8 mouse cellular contexts compared by ENCODE assay signal in genomic region chr19:5637069-5638047, GRCm38 (mm10). TPM values are rescaled to one million over a fixed set of nuclear protein-coding genes. Genes with fewer than 3 reads are reported as not detected.
DNase-seq lines count a peak whose midpoint lies in the region; ATAC-seq lines count a peak whose summit lies in the region.

Rela (plus strand) TSS chr19:5637483.

- H3K9ac ChIP-seq in hindbrain, embryonic 11.5 days (ENCODE audit: low read depth, low read length), result peak within 1 kb of the TSS; percentile 94

- peaks cover 5% of the 10 kb centered on the region; the same call in 1 of the 2 replicates for H3K36me3 ChIP-seq in hindbrain, embryonic 11.5 days (ENCODE audit: control insufficient read depth, insufficient read depth, low read length)

- H3K27ac ChIP-seq in hindbrain, embryonic 11.5 days (ENCODE audit: low read depth, low read length), result peak within 1 kb of the TSS; percentile 83

- under 1% methylated on average over 74 of the region's 109 CpGs for WGBS in hindbrain, embryonic 11.5 days

- peak within 1 kb of the TSS; percentile 80 for H3K4me3 ChIP-seq in hindbrain, embryonic 11.5 days (ENCODE audit: low read depth, low read length)

- H3K4me2 ChIP-seq in hindbrain, embryonic 11.5 days (replicated peaks; ENCODE audit: low read depth, low read length), result peak within 1 kb of the TSS; percentile 98

- ATAC-seq in hindbrain, embryonic 11.5 days (ENCODE audit: low FRiP score), result peak; percentile 86

- H3K4me1 ChIP-seq in hindbrain, embryonic 11.5 days (replicated peaks; ENCODE audit: control insufficient read depth, insufficient read depth, low read length), result peaks cover 3% of the 10 kb centered on the region; the same call in 1 of the 2 replicates

- DNase-seq in MN1 (ENCODE audit: low spot score), result peak; percentile 91
- DNase-seq in cerebellum, adult 9-10 months, result peak; percentile 96
- DNase-seq in frontal cortex, adult 2 months (ENCODE audit: extremely low spot score in 1 of 2, low spot score in 1 of 2), result peak; percentile 65 to 91
- DNase-seq in hindbrain, embryonic 11.5 days (ENCODE audit: low spot score), result peak; percentile 91
- peak; percentile 87 to 94 for DNase-seq in layer of hippocampus, postnatal 10 days (ENCODE audit: low spot score in 2 of 2)
- peak; percentile 95 for DNase-seq in lung, postnatal 10 days
- DNase-seq in ovary, postnatal 36 days (ENCODE audit: low spot score), result peak; percentile 92
- peak; percentile 91 for DNase-seq in thymus, postnatal 25 days

- no peaks in the 10 kb centered on the region for H3K27me3 ChIP-seq in hindbrain, embryonic 11.5 days (ENCODE audit: control insufficient read depth, insufficient read depth, low read length)

- no peaks in the 10 kb centered on the region for H3K9me3 ChIP-seq in hindbrain, embryonic 11.5 days (ENCODE audit: control insufficient read depth, low read length)

RNA-seq across cellular contexts. Expression of gene Rela, which starts in this region (rescaled TPM):
- polyA plus RNA-seq in frontal cortex, adult 2 months (2012; rRNA removed), result 32.6 and 33.4 TPM in 2 replicates
- 27.2 and 29.6 TPM in 2 replicates for polyA plus RNA-seq in hindbrain, embryonic 11.5 days (2014; fragmentation: Nextera tagmentation; extraction: Ambion mirVana)
- total RNA-seq in layer of hippocampus, postnatal 10 days (2021), result 10 to 100 TPM; 24.4 to 24.7 TPM

Comparison
In these comparisons a context has a peak if more than half of its experiments do, and no peak if none do; other contexts are left out.
1. Peak in every context shown above with its lines: DNase-seq, ATAC-seq, H3K4me3 ChIP-seq and H3K27ac ChIP-seq.